Mouse (Mus musculus): Measurements from ENCODE around the gene Cntnap4.
A peak's percentile ranks its signal among the peaks of the same experiment; 100 is the strongest.
"Not testable (repeated sequence)": the region's sequence is repeated elsewhere in the genome, so short reads cannot be mapped to it uniquely, and the experiment has no call there.

The Cntnap4 gene

GRCm38 (mm10) chr8:112730583-112731432 is 161.0 kb downstream of the Cntnap4 start:
- no peak for DNase-seq

GRCm38 (mm10) chr8:112735575-112735974 is 165.7 kb downstream of the Cntnap4 start:
- peak; percentile 50 for DNase-seq

DNA sequence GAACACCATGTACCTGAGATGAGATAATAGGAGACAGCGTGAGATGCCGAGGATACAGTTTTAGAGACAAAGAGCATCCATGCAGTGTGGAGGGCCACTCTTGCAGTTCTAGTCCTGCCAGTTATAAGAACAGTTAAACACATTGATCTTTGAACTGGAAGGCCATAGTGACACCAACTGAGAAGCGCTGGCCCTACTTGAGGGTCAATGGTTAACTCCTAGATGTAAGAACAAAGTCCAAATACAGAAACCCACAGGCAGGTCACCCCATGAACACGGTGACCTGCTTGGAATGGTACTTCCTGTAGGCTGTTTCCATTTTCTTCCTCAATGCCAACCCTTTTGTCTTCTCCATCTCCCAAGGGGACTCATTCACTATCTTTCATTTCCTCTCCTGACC is 173.5 kb downstream of the Cntnap4 start:
- DNase-seq: no peak

DNA sequence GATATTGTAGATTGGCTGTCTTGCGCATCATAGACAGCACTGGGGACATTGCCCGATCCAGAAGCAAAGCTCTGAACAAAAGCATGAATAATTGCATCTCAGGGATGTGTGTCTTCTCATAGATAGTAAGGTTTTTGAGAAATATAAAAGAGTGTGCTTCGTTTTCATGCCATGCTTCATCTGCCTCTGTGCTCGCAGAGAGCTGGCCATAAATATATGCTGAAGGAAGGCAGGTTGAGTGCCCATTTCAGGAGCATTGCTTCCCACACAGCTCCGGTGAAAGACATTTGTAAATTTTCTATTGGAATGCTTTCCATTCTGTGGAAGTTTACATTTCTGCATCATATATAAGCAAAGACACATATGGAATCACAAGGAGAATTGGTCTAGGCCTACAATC is 177.5 kb downstream of the Cntnap4 start:
- no peak for DNase-seq

DNA sequence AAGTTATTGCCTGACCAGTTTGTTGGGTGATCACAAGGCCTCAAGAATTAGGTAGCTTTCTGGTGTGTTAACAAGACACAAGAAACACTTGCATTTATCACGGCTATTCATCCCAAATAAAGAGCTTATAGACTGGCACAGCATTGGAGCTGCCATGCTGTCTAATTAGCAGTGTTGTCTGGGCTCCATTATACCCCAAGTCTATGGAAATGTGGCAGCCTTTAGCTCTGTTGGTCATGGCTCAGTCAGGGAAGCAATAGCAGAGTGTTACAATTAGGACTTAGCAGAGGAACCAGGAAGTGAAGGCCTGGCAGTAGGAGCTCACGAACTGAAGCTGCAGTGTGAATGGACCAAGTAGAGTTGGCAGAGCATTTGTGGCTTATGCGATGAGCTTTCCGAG is 185.3 kb downstream of the Cntnap4 start:
- DNase-seq: no peak

DNA sequence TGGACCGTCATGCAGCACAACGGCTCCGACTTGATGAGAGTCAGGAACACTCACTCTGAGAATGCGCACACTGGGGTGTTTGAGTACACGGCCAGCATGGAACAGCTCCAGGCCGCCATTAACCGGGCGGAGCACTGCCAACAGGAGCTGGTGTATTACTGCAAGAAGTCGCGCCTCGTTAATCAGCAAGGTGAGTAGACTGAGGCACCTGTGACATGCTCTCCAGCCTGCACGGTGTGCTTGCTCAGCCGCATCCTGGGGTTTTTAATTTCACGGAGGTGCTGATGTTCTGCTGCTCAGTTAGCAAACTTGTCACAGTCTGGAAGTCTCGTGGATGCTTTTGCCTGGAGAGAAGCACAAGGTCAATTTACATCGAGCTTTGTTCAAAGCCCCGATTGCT is 233.2 kb downstream of the Cntnap4 start:
- DNase-seq: peak; percentile 6

GRCm38 (mm10) chr8:112809382-112809781 is 239.5 kb downstream of the Cntnap4 start:
- DNase-seq: no peak

DNA sequence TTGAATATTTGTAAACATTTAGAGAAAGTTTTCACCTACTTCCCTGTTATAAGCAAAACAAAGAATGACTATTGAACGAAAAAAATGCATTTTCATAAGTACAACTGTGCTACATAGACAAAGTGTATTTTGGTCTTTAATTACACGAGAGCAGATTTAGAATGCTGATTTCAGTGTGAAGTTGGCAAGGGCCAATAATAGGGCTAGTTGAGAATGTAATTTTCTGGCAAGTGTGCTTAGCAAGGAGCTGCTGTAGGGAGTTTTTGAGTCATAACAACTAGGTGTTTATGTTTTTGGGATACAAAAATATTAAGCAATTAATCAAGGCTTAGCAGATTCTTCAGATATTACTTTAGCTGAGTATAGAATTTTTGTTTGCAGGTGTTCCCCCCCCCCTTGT is 271.2 kb downstream of the Cntnap4 start:
- DNase-seq: peak; percentile 13

DNA sequence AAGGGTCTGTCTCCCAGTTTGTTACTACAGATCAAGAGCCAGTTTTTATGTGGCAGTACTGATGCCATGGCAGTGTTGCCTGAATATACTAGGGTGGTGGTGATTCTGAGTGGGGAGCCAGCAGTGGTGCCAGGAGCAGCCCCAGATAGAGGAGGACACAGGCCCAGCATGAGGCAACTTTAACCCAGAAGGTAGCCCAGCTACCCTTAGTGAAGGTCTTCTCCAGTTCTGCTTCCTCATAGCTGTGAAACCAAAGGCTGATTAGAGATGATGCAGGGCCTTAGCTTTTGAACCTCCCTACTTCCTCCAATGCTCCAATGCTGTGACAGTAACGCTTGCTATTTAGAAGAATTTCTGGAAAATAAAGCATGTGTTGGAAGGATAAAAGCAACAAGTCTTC is 279.7 kb downstream of the Cntnap4 start:
- not testable (repeated sequence) for DNase-seq

- DNase-seq: peak; percentile 95
Observed at GRCm38 (mm10) chr8:112906458-112907112, 336.7 kb downstream of the Cntnap4 start.

GRCm38 (mm10) chr8:112909527-112909926 is 339.7 kb downstream of the Cntnap4 start:
- DNase-seq: peak; percentile 26

GRCm38 (mm10) chr8:112911422-112911821 is 341.6 kb downstream of the Cntnap4 start:
- no peak for DNase-seq

DNA sequence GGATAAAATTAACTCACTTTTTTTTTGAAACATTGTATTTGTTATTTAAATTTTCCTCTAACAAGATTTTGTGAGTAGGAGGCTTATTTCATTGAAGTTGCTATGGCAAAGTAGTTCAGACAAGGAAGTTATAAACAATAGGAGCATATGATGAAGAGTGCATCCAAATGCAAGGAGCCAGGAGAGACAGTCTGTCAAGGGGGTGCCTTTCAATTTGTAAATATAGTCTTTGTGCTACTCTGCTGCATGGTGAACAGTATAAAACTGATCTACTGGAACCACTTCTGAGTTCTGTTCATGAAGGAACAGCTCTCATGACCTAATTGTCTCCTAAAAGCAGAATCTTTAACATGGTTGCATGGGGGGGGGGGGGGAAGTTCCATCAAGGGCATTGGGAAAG is 352.3 kb downstream of the Cntnap4 start:
- DNase-seq: no peak

GRCm38 (mm10) chr8:112922789-112923188 is 352.9 kb downstream of the Cntnap4 start:
- DNase-seq: no peak
